Mouse (Mus musculus): ENCODE measurements around the gene Banp. TPM values are rescaled to one million over a fixed set of nuclear protein-coding genes. Genes with fewer than 3 reads are reported as not detected.

The Banp gene
- polyA plus RNA-seq, 1 experiment from 2014 or later, result 59.0 TPM

GRCm38 (mm10) chr8:121931571-121931970 is 18.0 kb upstream of the Banp start:
- H3K27ac ChIP-seq, result no peak overlapping the region
- ATAC-seq (ENCODE audit: low FRiP score), result no peak
- no peaks in the 10 kb centered on the region for H3K27me3 ChIP-seq

DNA sequence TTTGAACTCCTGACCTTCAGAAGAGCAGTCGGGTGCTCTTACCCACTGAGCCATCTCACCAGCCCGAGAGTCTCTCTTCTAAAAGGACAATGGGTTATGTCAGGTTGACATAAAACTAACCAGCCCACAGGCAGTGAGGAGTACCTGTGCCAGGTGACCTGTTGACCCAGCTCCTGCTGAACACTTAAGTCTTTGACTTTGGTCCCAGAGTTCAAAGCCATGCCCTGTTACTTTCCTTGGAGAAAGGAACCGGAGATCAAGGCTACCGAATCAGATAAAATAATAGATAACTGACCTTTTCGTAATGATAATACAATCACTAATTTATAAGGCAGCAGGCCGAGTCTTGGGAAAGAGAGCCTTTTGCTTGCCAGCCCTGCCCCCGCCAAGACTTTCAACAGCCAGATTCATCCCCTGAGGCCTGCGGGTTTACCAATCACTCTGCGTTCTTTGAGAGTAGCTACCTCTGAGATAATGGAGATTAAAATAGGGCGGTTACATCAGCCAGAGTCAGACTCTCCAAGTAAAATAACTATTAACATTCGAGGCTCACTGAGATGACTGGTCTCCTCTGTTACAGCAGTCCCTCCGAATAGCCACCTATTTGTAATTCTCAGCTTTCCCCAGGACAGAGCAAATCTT is 17.4 kb upstream of the Banp start:
- H3K36me3 ChIP-seq, result no peaks in the 10 kb centered on the region
- no peaks in the 10 kb centered on the region for H3K27me3 ChIP-seq
- H3K9me3 ChIP-seq, result no peaks in the 10 kb centered on the region
- H3K27ac ChIP-seq, result no peak overlapping the region
- no peak for ATAC-seq (ENCODE audit: low FRiP score)
- peak overlapping the region; percentile 8; the same call in 1 of the 2 replicates for H3K9ac ChIP-seq
- no peak overlapping the region for H3K4me2 ChIP-seq
- H3K4me3 ChIP-seq, result no peak overlapping the region
- peaks cover 40% of the 10 kb centered on the region for H3K4me1 ChIP-seq (replicated peaks)
- 74% methylated on average over 12 of the region's 12 CpGs for WGBS

More at GRCm38 (mm10) chr8:121931571-121931970, 18.0 kb upstream of the Banp start:
- H3K4me3 ChIP-seq, result no peak overlapping the region
- no peak overlapping the region for H3K9ac ChIP-seq
- no peaks in the 10 kb centered on the region for H3K36me3 ChIP-seq
- H3K4me2 ChIP-seq, result no peak overlapping the region
- 87% methylated on average over 7 of the region's 7 CpGs for WGBS
- peaks cover 35% of the 10 kb centered on the region for H3K4me1 ChIP-seq (replicated peaks)
- no peaks in the 10 kb centered on the region for H3K9me3 ChIP-seq

GRCm38 (mm10) chr8:121932668-121933520 is 16.7 kb upstream of the Banp start:
- no peaks in the 10 kb centered on the region for H3K27me3 ChIP-seq
- ATAC-seq (ENCODE audit: low FRiP score), result no peak
- no peak overlapping the region for H3K27ac ChIP-seq
- no peaks in the 10 kb centered on the region for H3K36me3 ChIP-seq
- H3K9ac ChIP-seq, result peak overlapping the region; percentile 8; the same call in 1 of the 2 replicates
- H3K9me3 ChIP-seq, result no peaks in the 10 kb centered on the region
- H3K4me2 ChIP-seq, result no peak overlapping the region
- H3K4me1 ChIP-seq (replicated peaks), result peaks cover 40% of the 10 kb centered on the region
- WGBS, result 83% methylated on average over 14 of the region's 14 CpGs
- no peak overlapping the region for H3K4me3 ChIP-seq

GRCm38 (mm10) chr8:121934506-121934905 is 15.0 kb upstream of the Banp start:
- 34% methylated on average over 4 of the region's 4 CpGs for WGBS
- H3K4me2 ChIP-seq, result no peak overlapping the region
- no peak overlapping the region for H3K4me3 ChIP-seq
- H3K4me1 ChIP-seq (replicated peaks), result peaks cover 40% of the 10 kb centered on the region
- peak overlapping the region; percentile 90 for H3K27ac ChIP-seq
- no peaks in the 10 kb centered on the region for H3K36me3 ChIP-seq
- H3K9me3 ChIP-seq, result no peaks in the 10 kb centered on the region
- no peak overlapping the region for H3K9ac ChIP-seq
- H3K27me3 ChIP-seq, result no peaks in the 10 kb centered on the region
- 0 out of 2 replicates have a peak, but pooled peaks have one; percentile 9 for ATAC-seq (ENCODE audit: low FRiP score)

DNA sequence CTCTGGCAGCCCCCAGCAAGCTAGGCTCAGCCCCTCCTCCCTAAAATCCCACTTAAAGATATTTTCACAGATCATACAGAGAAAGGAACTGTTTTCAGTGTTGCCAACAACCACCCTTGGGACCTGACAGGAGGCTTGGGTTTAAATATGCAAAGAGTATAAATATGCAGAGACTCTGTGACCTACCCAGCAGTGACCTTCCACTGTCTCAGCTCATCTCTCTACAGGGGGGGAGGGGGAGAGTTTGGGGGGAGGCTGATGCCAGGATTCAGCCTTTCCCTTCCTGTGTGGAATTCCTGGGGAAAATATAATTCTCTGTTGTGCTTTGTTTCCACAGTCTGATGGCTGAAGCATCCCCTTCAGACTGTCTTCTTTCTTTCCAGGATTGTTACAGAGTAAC is 14.6 kb upstream of the Banp start:
- peak; percentile 49 for ATAC-seq (ENCODE audit: low FRiP score)
- no peaks in the 10 kb centered on the region for H3K9me3 ChIP-seq
- no peaks in the 10 kb centered on the region for H3K27me3 ChIP-seq
- no peak overlapping the region for H3K4me3 ChIP-seq
- H3K4me2 ChIP-seq, result peak overlapping the region; percentile 25
- peaks cover 40% of the 10 kb centered on the region for H3K4me1 ChIP-seq (replicated peaks)
- H3K36me3 ChIP-seq, result no peaks in the 10 kb centered on the region
- H3K27ac ChIP-seq, result peak overlapping the region; percentile 90
- 0 out of 2 replicates have a peak overlapping the region, but pooled peaks have one; percentile 56 for H3K9ac ChIP-seq

DNA sequence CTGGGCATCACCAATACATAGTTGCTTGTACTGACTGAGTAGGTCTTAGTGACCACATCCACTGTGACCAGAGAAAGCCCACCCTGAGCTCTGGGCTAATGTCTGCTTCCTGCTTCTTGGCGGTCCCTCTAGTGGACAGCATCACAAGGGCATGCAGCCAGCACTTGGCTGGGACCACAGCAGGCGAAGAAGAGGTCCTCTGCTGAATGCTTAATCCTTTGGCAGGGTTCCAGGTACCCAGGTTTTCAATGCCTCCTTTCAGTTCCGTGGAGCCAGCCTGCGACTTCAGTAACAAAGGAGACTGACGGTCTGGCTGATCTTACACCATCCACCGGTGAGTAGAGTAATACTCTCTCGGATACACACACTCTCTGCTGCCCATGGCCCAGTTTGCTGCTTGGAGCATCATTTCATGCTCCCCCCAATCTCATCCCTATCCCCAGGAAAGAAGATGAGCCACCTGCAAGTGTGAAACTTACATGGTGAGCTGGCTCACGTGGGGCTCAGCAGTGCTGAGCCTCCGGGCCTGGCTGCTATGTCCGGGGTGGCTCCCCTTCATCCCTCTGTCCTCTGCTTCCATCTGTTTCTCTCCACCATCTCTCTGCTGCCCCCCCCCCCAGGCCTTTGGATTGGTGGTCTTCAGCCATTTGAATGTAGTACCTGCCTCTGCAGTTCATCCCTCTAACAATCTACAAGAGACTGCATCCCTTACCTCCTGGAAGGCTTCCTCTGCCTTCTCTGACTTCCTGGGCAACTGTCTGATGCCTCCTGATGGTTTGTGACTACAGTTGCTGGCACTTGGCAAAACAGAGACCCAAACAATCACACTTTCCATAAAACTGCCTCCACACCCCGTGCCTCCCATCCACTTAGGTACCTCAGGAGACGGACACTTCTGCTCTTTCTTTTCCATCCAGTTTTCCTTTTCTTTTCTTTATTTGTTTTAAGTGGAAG is 13.9 kb upstream of the Banp start:
- Histone ChIP-seq H3K27ac (peak overlapping the region; percentile 90), H3K4me3 (no peak overlapping the region), H3K9ac (peak overlapping the region; percentile 56; the same call in 1 of the 2 replicates), H3K36me3 (no peaks in the 10 kb centered on the region), H3K27me3 (no peaks in the 10 kb centered on the region), H3K4me1 (replicated peaks) (peaks cover 40% of the 10 kb centered on the region), H3K9me3 (no peaks in the 10 kb centered on the region), H3K4me2 (peak overlapping the region; percentile 25)
- WGBS, result 36% methylated on average over 12 of the region's 12 CpGs
- ATAC-seq (ENCODE audit: low FRiP score), result peak; percentile 88

- no peak overlapping the region for H3K4me3 ChIP-seq
- H3K9me3 ChIP-seq, result no peaks in the 10 kb centered on the region
- peak overlapping the region; percentile 43; the same call in 1 of the 2 replicates for H3K9ac ChIP-seq
- H3K27ac ChIP-seq, result peak overlapping the region; percentile 90; the same call in 1 of the 2 replicates
- H3K4me1 ChIP-seq (replicated peaks), result peaks cover 40% of the 10 kb centered on the region
- WGBS, result 66% methylated on average over 14 of the region's 14 CpGs
- no peak overlapping the region for H3K4me2 ChIP-seq
- ATAC-seq (ENCODE audit: low FRiP score), result no peak
- H3K36me3 ChIP-seq, result no peaks in the 10 kb centered on the region
- no peaks in the 10 kb centered on the region for H3K27me3 ChIP-seq
These were observed 13.2 kb upstream of the Banp start for GRCm38 (mm10) chr8:121936391-121936790.

GRCm38 (mm10) chr8:121938732-121939131 is 10.8 kb upstream of the Banp start:
- whole genome bisulfite sequencing, result 90% methylated on average over 7 of the region's 7 CpGs
- H3K27me3 ChIP-seq, result no peaks in the 10 kb centered on the region
- H3K4me3 ChIP-seq, result no peak overlapping the region
- peaks cover 32% of the 10 kb centered on the region for H3K4me1 ChIP-seq (replicated peaks)
- ATAC-seq (ENCODE audit: low FRiP score), result no peak
- H3K9ac ChIP-seq, result no peak overlapping the region
- no peaks in the 10 kb centered on the region for H3K36me3 ChIP-seq
- H3K27ac ChIP-seq, result no peak overlapping the region
- H3K9me3 ChIP-seq, result no peaks in the 10 kb centered on the region
- H3K4me2 ChIP-seq, result no peak overlapping the region

DNA sequence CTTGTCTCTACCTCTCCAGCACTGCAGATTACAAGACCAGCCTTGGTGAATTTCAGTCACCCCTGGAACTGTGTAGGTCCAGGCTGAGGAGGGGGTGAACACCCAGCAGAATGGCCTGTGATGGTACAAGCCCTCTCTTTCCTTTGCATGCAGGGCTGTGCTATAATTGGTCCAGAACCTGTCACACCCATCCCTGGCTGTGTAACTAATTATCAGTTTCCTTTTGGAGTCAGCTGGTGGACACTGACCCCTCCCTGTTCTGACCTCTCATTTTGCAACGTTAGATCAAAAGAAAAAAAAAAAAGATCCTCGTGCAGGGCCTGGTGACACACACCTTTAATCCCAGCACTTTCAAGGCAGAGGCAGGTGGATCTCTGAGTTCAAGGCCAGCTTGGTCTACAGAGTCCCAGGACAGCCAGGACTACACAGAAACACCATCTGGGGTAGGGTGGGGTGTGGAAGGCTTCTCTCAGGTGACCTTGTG is 6.5 kb upstream of the Banp start:
- no peak for ATAC-seq (ENCODE audit: low FRiP score)

GRCm38 (mm10) chr8:121943716-121944115 is 5.8 kb upstream of the Banp start:
- Histone ChIP-seq H3K27ac (no peak overlapping the region), H3K9me3 (no peaks in the 10 kb centered on the region)

More for the DNA sequence above, 6.5 kb upstream of the Banp start:
- Histone ChIP-seq H3K36me3 (no peaks in the 10 kb centered on the region), H3K4me3 (no peak overlapping the region), H3K4me1 (replicated peaks) (peaks cover 14% of the 10 kb centered on the region), H3K4me2 (no peak overlapping the region), H3K27me3 (no peaks in the 10 kb centered on the region), H3K9ac (no peak overlapping the region), H3K27ac (no peak overlapping the region), H3K9me3 (no peaks in the 10 kb centered on the region)
- 61% methylated on average over 2 of the region's 2 CpGs for WGBS

GRCm38 (mm10) chr8:121944831-121945230 is 4.7 kb upstream of the Banp start, which contains the start of gene Car5a:
Gene Car5a, minus strand, starts transcription at chr8:121944904.
- no peaks in the 10 kb centered on the region for H3K9me3 ChIP-seq
- ATAC-seq (ENCODE audit: low FRiP score), result no peak
- no peak within 1 kb of the TSS for H3K4me3 ChIP-seq
- no peak within 1 kb of the TSS for H3K4me2 ChIP-seq
- H3K27ac ChIP-seq, result no peak within 1 kb of the TSS
- H3K36me3 ChIP-seq, result no peaks in the 10 kb centered on the region
- H3K4me1 ChIP-seq (replicated peaks), result peaks cover 26% of the 10 kb centered on the region
- H3K27me3 ChIP-seq, result no peaks in the 10 kb centered on the region
- no peak within 1 kb of the TSS for H3K9ac ChIP-seq

More at GRCm38 (mm10) chr8:121943716-121944115, 5.8 kb upstream of the Banp start:
- Histone ChIP-seq H3K4me3 (no peak overlapping the region), H3K9ac (no peak overlapping the region), H3K36me3 (no peaks in the 10 kb centered on the region), H3K4me1 (replicated peaks) (peaks cover 20% of the 10 kb centered on the region), H3K4me2 (no peak overlapping the region), H3K27me3 (no peaks in the 10 kb centered on the region)
- 83% methylated on average over 8 of the region's 8 CpGs for WGBS
- no peak for ATAC-seq (ENCODE audit: low FRiP score)
